20 mouse cellular contexts compared by ENCODE assay signal in the genomic region with DNA sequence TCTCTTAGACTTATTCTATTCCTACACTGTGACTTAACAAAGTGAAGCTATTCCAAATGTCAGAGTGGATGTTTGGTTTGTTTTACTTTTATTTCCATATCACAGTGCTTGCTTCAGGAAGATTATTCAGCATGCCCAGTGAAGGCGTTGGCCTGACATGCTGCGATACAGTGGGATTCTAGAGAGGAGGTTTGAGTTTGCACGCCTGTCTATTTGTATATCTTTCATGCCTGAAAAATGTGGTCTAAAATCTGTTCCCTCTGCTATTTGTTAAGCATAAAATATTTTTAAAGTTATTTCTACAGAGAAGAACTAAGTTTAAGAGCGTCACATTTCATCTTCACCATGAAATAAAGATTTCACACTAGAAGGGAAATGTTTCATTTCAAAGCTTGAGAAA.
"Had no signal": no experiment of that assay in that cellular context is flagged by ENCODE, and none has a peak within 500 bp of the region (broad histone marks: within the 10 kb centered on the region; RNA-seq: fewer than 3 reads in every experiment).

No protein-coding gene starts in this region.

- DNase-seq: liver, embryonic 13.5 days; liver, postnatal 0 days; lung, adult 2 months; lung, postnatal 10 days; retina, postnatal 1 day; right cerebral cortex, postnatal 25 days; right cerebral cortex, postnatal 4 days; spleen, adult 18-20 months; thymus, adult 2 months; thymus, postnatal 25 days; thymus, postnatal 4 days had no signal

- H3K9ac ChIP-seq: liver, embryonic 13.5 days; liver, embryonic 15.5 days; liver, postnatal 0 days; midbrain, embryonic 13.5 days; neural tube, embryonic 13.5 days; neural tube, embryonic 15.5 days had no signal

- H3K4me3 ChIP-seq: liver, embryonic 13.5 days; liver, embryonic 15.5 days; megakaryocyte, embryonic 14.5 days; midbrain, embryonic 13.5 days; myocyte; neural tube, embryonic 13.5 days; neural tube, embryonic 15.5 days had no signal

- ATAC-seq: liver, postnatal 0 days; midbrain, embryonic 13.5 days; midbrain, embryonic 16.5 days had no signal

- H3K4me1 ChIP-seq: liver, embryonic 13.5 days; liver, embryonic 15.5 days; megakaryocyte, embryonic 14.5 days; midbrain, embryonic 13.5 days; neural tube, embryonic 13.5 days; neural tube, embryonic 15.5 days had no signal

- H3K27ac ChIP-seq: liver, embryonic 13.5 days; liver, embryonic 15.5 days; macrophage; midbrain, embryonic 13.5 days; neural tube, embryonic 13.5 days; neural tube, embryonic 15.5 days had no signal

- H3K27me3 ChIP-seq: liver, embryonic 13.5 days; liver, embryonic 15.5 days; megakaryocyte, embryonic 14.5 days; midbrain, embryonic 13.5 days; neural tube, embryonic 13.5 days; neural tube, embryonic 15.5 days had no signal

- H3K36me3 ChIP-seq: liver, embryonic 13.5 days; liver, embryonic 15.5 days; midbrain, embryonic 13.5 days; neural tube, embryonic 13.5 days; neural tube, embryonic 15.5 days had no signal

- H3K4me2 ChIP-seq: liver, embryonic 13.5 days; liver, embryonic 15.5 days; midbrain, embryonic 11.5 days; midbrain, embryonic 13.5 days; neural tube, embryonic 13.5 days; neural tube, embryonic 15.5 days had no signal

- H3K9me3 ChIP-seq: liver, embryonic 13.5 days; liver, embryonic 15.5 days; midbrain, embryonic 13.5 days; neural tube, embryonic 13.5 days; neural tube, embryonic 15.5 days had no signal
